Mouse (Mus musculus): ENCODE data around the gene Hexim1.

The Hexim1 gene

DNA sequence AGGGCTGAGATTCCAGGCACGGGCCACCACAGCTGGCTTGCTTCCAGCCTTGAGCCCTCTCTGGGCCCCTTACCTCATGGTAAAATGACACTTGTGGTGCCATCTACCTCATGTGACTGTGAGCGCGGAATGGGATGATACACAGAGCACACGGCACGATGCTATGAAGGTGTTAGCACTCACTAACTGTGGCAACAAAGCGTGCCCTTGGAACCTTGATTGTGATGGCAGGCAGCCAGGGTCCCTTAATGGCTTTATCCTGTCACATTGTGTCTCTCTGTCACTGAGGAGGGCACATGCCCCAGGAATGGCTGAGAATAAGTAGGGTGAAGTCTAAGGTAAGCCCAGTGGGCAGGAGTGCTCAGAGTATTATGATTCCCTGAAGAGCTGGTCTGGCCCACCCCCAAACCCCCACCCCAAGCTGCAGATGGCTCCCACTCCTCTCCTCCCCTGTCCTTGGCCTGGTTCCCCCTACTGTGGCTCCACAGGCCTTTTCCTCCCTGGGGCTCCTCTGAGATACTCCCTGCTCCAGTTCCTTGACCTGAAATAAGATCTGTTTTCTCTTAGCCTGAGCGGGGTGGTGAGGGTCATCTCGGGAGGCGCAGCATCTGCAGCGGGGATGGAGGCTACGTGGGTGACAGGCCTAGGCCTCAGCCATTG, 17.4 kb upstream of the Hexim1 start:
- peak in 1 of 2 experiments; percentile 15 for DNase-seq

- no peak for DNase-seq
Measured at GRCm38 (mm10) chr11:103099352-103099940, 16.6 kb upstream of the Hexim1 start.

DNA sequence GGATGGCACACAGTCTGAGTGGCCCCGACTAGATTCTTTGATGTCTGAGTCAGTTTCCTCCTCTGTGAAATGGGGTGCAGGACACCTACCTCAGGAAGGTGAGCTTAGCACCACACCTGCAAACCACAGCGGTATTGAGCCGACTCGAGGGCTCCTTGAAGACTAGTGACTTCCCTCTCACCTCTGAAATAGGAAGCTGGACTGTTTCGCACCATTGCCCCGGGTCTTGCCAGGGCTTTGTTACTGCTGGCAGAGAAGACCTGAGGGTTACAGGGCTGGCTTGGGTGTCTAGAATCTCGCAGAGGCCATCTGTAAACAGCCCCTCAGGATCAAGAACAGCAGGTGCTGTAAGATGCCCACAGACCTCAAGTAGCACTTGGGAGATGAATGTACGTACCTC, 15.7 kb upstream of the Hexim1 start:
- peak in 1 of 2 experiments; percentile 13 for DNase-seq

GRCm38 (mm10) chr11:103101481-103101865, 14.6 kb upstream of the Hexim1 start, which contains the start of the genes Plcd3 and Acbd4:
Gene Plcd3 (minus strand): TSS chr11:103101658.
Gene Acbd4 (plus strand): TSS chr11:103101682.
- DNase-seq = peak; percentile 72

GRCm38 (mm10) chr11:103101866-103102501, 14.0 kb upstream of the Hexim1 start:
- peak; percentile 69 to 78 for DNase-seq

DNA sequence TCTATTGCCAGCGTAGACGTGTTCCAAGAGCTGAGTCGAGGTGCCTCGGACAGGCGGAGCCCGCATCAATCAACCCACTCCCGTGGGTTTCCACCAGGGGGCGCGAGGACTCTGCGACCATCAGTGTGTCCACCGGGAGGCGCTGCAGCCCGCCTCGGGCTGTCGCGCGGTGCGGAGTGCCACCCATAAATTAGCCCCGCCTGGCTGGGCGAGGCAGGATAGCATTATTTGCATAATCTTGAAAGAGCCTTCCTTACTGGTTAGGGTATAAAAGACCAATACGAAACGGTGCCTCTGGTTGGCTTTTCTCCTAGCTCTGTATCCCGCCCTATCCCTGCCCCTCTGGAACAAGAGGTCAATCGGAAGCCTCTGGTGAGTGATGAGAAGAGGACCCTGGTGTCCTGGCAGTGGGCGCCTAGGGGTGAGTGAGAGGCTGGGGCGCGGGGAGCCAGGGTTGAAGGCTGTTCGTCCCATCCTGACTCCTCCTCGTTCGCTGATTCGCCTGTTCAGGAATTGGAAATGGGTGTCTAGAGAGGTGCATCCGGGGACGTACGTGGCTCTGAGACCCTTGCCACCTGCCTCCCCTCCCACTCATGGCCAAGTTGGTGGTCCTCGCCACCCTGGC, 13.2 kb upstream of the Hexim1 start:
- DNase-seq = peak; percentile 99

DNA sequence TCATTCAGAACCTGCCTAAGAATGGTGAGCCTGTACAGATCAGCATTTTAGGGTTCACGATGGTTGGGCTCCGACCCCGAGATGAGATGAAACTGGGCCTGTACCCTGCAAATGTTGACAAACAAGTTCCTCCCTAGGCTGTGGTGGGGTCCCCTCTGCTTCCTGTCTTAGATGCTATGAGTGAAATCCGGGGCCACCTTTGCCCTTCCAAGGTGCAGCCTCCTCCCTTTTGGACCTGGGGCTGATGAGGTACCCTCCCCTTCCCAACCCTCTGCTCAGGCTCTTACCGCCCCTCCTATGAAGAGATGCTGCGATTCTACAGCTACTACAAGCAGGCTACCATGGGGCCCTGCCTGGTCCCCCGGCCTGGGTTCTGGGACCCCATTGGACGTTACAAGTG, 12.4 kb upstream of the Hexim1 start:
- no peak for DNase-seq

DNA sequence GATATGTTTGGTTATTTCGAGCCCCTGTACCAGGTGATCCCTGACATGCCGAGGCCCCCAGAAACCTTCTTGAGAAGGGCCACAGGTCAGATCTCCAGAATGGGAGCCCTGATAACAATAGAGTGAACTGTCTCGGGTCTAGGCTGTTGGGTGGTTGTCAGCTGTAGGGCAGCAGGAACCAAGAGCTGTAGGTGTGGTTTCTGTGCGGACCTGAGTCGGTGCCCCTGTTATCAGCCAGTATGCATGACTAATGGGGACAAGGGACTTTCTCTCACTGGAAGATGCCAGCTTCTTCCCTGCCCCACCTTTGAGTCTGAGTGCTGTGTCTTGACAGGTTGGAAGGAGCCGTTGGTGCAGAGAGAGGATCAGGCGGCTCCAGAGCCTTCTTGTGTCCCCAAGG, 11.6 kb upstream of the Hexim1 start:
- DNase-seq = no peak

GRCm38 (mm10) chr11:103105180-103105725, 10.8 kb upstream of the Hexim1 start:
- DNase-seq = no peak

GRCm38 (mm10) chr11:103105810-103106209, 10.2 kb upstream of the Hexim1 start:
- no peak for DNase-seq

GRCm38 (mm10) chr11:103106386-103106785, 9.6 kb upstream of the Hexim1 start:
- DNase-seq = no peak

DNA sequence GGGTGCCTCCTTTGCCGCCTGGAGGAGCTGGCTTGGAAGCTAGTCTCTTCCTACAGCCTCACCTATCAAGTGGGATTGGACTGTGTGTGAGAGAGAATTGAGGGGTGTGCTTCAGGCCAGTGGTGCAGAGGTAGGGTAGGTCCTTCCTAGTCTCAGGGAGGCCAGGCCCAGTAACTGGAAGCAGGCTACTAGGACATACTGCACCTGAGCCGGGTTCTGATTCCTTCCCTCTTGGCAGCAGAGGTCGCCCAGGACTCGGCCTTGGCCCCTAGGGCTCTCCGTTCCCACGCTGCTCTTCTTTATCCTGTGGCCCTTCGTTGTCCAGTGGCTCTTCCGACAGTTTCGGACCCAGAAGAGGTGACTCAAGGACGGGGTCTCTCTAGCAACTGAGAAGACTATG, 4.7 kb upstream of the Hexim1 start:
- DNase-seq = no peak

DNA sequence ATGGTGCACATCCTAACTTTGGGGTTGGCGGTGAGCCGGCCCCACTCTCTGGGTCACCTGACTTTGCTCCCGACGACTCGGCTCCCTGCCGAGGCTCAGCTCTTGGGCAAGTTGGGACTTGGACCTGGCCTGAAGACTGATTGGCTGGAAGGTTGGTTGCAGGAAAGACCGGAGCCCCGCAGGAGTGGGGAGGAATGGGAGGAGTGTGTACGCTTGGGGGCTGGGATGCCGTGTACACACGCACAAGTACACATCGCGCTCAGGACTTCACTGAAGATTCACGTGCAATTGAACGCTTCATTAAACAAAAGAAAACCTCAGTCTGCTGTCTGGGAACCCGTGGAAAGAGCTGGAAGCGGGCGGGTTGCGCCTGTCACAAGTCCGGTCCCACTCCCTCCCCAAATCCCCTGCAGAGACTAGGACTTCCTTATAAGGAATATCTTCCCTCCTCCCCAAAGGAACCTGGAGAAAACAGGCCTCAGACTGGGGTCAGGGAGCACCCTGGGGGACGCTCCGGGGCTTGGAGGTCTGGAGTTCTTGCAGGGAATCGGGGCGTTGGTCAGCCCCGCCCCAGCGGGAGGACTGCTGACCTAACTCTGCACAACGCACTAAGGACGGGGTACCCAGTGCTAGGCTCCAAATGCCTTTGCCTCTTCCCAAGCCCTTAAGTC, 4.0 kb upstream of the Hexim1 start:
- peak; percentile 43 to 49 for DNase-seq

DNA sequence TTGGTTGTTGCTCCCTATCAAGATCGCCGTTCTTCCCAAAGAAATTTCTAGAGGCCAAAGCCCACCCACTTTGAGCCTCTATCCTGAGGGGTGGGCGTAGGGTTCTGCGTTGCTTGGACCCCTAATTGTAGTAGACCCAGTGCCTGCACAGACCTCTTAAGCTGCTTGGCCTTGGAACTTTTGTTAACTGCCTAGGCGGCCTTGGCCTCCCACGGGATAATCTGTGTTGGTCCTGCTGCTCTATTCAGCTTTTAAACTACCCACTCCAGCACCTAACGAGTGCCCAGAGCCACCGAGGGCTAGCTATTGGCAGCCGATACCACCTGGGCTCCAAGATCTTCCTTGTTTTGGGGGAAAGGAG, 3.5 kb upstream of the Hexim1 start:
- DNase-seq = no peak

- no peak for DNase-seq
Measured at GRCm38 (mm10) chr11:103113005-103113404, 3.0 kb upstream of the Hexim1 start.

DNA sequence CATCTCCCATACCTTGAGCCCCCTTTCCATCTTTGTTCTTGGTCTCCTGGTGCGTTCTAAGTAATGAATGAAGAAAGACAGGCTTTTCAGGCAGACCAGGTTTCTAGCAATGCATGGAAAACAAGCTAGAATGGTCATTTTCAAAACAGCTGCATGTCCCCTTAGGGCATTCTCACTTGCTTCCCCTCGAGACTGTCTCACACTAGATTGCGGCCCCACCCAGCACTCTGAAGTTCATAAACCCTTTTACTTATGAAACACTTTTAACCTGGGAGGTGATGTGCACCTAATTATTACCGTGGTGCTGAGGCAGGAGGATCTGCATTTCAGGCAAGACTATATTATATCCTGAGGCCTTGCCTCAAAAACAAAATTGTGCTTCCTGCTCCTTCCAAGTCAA, 2.3 kb upstream of the Hexim1 start:
- DNase-seq = no peak

DNA sequence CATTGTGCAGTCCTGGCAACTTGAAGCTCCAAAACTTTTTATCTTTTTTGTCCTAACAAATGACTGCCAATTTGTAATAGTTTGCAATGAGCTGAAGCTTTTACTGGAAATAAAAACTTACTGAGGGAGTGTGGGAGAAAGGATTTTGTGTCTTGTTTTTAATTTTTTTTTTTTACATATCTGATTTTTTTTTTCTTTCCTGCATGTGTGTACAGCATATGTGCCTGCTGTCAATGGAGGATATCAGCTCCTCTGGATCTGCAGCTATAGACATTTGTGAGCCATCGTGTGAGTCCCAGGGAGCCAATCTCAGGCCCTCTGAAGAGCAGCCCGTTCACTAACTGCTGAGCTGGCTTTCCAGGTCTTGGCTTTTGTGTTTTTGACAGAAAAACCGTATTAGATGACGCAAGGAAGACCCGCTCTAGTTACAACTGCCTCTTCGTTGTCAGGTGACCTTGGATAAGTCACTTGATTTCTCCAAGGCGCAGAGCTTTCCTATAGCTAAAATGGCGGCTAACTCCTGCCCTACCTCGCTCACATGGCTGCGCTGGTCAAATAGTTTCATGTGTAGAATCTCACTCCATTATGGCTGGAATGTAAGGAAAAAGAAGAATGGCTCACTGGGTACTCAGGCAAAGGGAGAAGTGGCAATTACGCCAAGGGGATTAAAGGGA, 1.6 kb upstream of the Hexim1 start:
- no peak for DNase-seq

- peak; percentile 85 to 86 for DNase-seq
Measured at GRCm38 (mm10) chr11:103115163-103116007, 646 bp upstream of the Hexim1 start.

GRCm38 (mm10) chr11:103116959-103117590, 1.0 kb downstream of the Hexim1 start:
- peak; percentile 72 to 81 for DNase-seq

GRCm38 (mm10) chr11:103117591-103118009, 1.6 kb downstream of the Hexim1 start:
- peak in 1 of 2 experiments; percentile 49 for DNase-seq

- DNase-seq = no peak
Measured at GRCm38 (mm10) chr11:103118866-103119265, 2.8 kb downstream of the Hexim1 start.

Data from cerebellum, postnatal 36 days (tissue).